Mouse (Mus musculus): ENCODE measurements around the gene Agxt. TPM values are rescaled to one million over a fixed set of nuclear protein-coding genes. Genes with fewer than 3 reads are reported as not detected.
A peak's percentile ranks its signal among the peaks of the same experiment; 100 is the strongest.

The Agxt gene
- total RNA-seq, 1 experiment: not detected

GRCm38 (mm10) chr1:93175849-93176248, 40.8 kb downstream of the Agxt start:
- TF ChIP-seq MAFK (IDR thresholded peaks at IDR 0.05; ENCODE audit: insufficient read depth, low read depth, low read length): no peak
- no peak for TF ChIP-seq CHD2 (IDR thresholded peaks at IDR 0.05; ENCODE audit: low read depth, low read length)
- no peak for TF ChIP-seq HCFC1 (IDR thresholded peaks at IDR 0.05; ENCODE audit: borderline replicate concordance, insufficient read depth, low read length)
- TF ChIP-seq ZC3H11A (IDR thresholded peaks at IDR 0.05; ENCODE audit: borderline replicate concordance, low read depth, low read length): no peak
- no peak for TF ChIP-seq ZNF384 (IDR thresholded peaks at IDR 0.05; ENCODE audit: low read depth, low read length)
- no peaks in the 10 kb centered on the region for H3K9me3 ChIP-seq (ENCODE audit: control insufficient read depth, insufficient read depth, low read depth, low read length)
- H3K4me1 ChIP-seq (ENCODE audit: control insufficient read depth in 2 of 2, insufficient read depth in 2 of 2, low read length in 2 of 2, poor library complexity in 1 of 2): peaks cover 0 to 11% of the 10 kb centered on the region in 2 experiments; a peak in 3 of 4 replicates
- in situ Hi-C loops (cut with MboI; ENCODE audit: low sequenced_read_pairs in 2 of 2, unreplicated experiment in 2 of 2): no loop called here
- H3K9ac ChIP-seq (ENCODE audit: insufficient read depth, low read depth, low read length, poor library complexity, severe bottlenecking): no peak overlapping the region
- no peak overlapping the region for H3K4me3 ChIP-seq (ENCODE audit: insufficient read depth in 1 of 2, low read depth in 1 of 2, low read length in 2 of 2, poor library complexity in 1 of 2, severe bottlenecking in 1 of 2)
- no peak for DNase-seq (ENCODE audit: low read depth, low spot score)
- H3K36me3 ChIP-seq (ENCODE audit: control insufficient read depth, insufficient read depth, low read length, poor library complexity, severe bottlenecking): no peaks in the 10 kb centered on the region
- no peak overlapping the region for H3K27ac ChIP-seq (ENCODE audit: insufficient read depth, low read depth, low read length, poor library complexity, severe bottlenecking)

GRCm38 (mm10) chr1:93176525-93177332, 41.7 kb downstream of the Agxt start:
- H3K36me3 ChIP-seq (ENCODE audit: control insufficient read depth, insufficient read depth, low read length, poor library complexity, severe bottlenecking): no peaks in the 10 kb centered on the region
- H3K4me1 ChIP-seq (ENCODE audit: control insufficient read depth in 2 of 2, insufficient read depth in 2 of 2, low read length in 2 of 2, poor library complexity in 1 of 2): peaks cover 0 to 11% of the 10 kb centered on the region in 2 experiments; a peak in 3 of 4 replicates
- in situ Hi-C loops (cut with MboI; ENCODE audit: low sequenced_read_pairs in 2 of 2, unreplicated experiment in 2 of 2): no loop called here
- H3K9ac ChIP-seq (ENCODE audit: insufficient read depth, low read depth, low read length, poor library complexity, severe bottlenecking): peak overlapping the region; percentile 1; the same call in 1 of the 2 replicates
- DNase-seq (ENCODE audit: low read depth, low spot score): no peak
- no peaks in the 10 kb centered on the region for H3K9me3 ChIP-seq (ENCODE audit: control insufficient read depth, insufficient read depth, low read depth, low read length)
- peak overlapping the region; percentile 40 to 50 for H3K4me3 ChIP-seq (ENCODE audit: insufficient read depth in 1 of 2, low read depth in 1 of 2, low read length in 2 of 2, poor library complexity in 1 of 2, severe bottlenecking in 1 of 2)
- no peak overlapping the region for H3K27ac ChIP-seq (ENCODE audit: insufficient read depth, low read depth, low read length, poor library complexity, severe bottlenecking)
- no peak for TF ChIP-seq ZNF384 (IDR thresholded peaks at IDR 0.05; ENCODE audit: low read depth, low read length)
- no peak for TF ChIP-seq HCFC1 (IDR thresholded peaks at IDR 0.05; ENCODE audit: borderline replicate concordance, insufficient read depth, low read length)
- TF ChIP-seq CHD2 (IDR thresholded peaks at IDR 0.05; ENCODE audit: low read depth, low read length): no peak
- TF ChIP-seq MAFK (IDR thresholded peaks at IDR 0.05; ENCODE audit: insufficient read depth, low read depth, low read length): no peak
- TF ChIP-seq ZC3H11A (IDR thresholded peaks at IDR 0.05; ENCODE audit: borderline replicate concordance, low read depth, low read length): no peak

- Histone ChIP-seq H3K9ac (ENCODE audit: insufficient read depth, low read depth, low read length, poor library complexity, severe bottlenecking) (no peak overlapping the region), H3K4me3 (ENCODE audit: insufficient read depth in 1 of 2, low read depth in 1 of 2, low read length in 2 of 2, poor library complexity in 1 of 2, severe bottlenecking in 1 of 2) (no peak overlapping the region), H3K27ac (ENCODE audit: insufficient read depth, low read depth, low read length, poor library complexity, severe bottlenecking) (no peak overlapping the region), H3K36me3 (ENCODE audit: control insufficient read depth, insufficient read depth, low read length, poor library complexity, severe bottlenecking) (no peaks in the 10 kb centered on the region), H3K9me3 (ENCODE audit: control insufficient read depth, insufficient read depth, low read depth, low read length) (no peaks in the 10 kb centered on the region), H3K4me1 (ENCODE audit: control insufficient read depth in 2 of 2, insufficient read depth in 2 of 2, low read length in 2 of 2, poor library complexity in 1 of 2) (no peaks in the 10 kb centered on the region; a peak in 1 of 4 replicates)
- DNase-seq (ENCODE audit: low read depth, low spot score): no peak
- TF ChIP-seq ZNF384 (IDR thresholded peaks at IDR 0.05; ENCODE audit: low read depth, low read length) (no peak), MAFK (IDR thresholded peaks at IDR 0.05; ENCODE audit: insufficient read depth, low read depth, low read length) (no peak), CHD2 (IDR thresholded peaks at IDR 0.05; ENCODE audit: low read depth, low read length) (no peak), ZC3H11A (IDR thresholded peaks at IDR 0.05; ENCODE audit: borderline replicate concordance, low read depth, low read length) (no peak), HCFC1 (IDR thresholded peaks at IDR 0.05; ENCODE audit: borderline replicate concordance, insufficient read depth, low read length) (no peak)
- in situ Hi-C loops (cut with MboI; ENCODE audit: low sequenced_read_pairs in 2 of 2, unreplicated experiment in 2 of 2): no loop called here
These were observed 47.2 kb downstream of the Agxt start for GRCm38 (mm10) chr1:93182281-93182680.

- in situ Hi-C loops (cut with MboI; ENCODE audit: low sequenced_read_pairs in 2 of 2, unreplicated experiment in 2 of 2): no loop called here
- no peak overlapping the region for H3K27ac ChIP-seq (ENCODE audit: insufficient read depth, low read depth, low read length, poor library complexity, severe bottlenecking)
- no peak overlapping the region for H3K9ac ChIP-seq (ENCODE audit: insufficient read depth, low read depth, low read length, poor library complexity, severe bottlenecking)
- TF ChIP-seq ZNF384 (IDR thresholded peaks at IDR 0.05; ENCODE audit: low read depth, low read length) (no peak), MAFK (IDR thresholded peaks at IDR 0.05; ENCODE audit: insufficient read depth, low read depth, low read length) (no peak), ZC3H11A (IDR thresholded peaks at IDR 0.05; ENCODE audit: borderline replicate concordance, low read depth, low read length) (no peak), CHD2 (IDR thresholded peaks at IDR 0.05; ENCODE audit: low read depth, low read length) (no peak)
- H3K4me3 ChIP-seq (ENCODE audit: insufficient read depth in 1 of 2, low read depth in 1 of 2, low read length in 2 of 2, poor library complexity in 1 of 2, severe bottlenecking in 1 of 2): no peak overlapping the region
- DNase-seq (ENCODE audit: low read depth, low spot score): no peak
- no peaks in the 10 kb centered on the region for H3K9me3 ChIP-seq (ENCODE audit: control insufficient read depth, insufficient read depth, low read depth, low read length)
- no peaks in the 10 kb centered on the region; a peak in 1 of 4 replicates for H3K4me1 ChIP-seq (ENCODE audit: control insufficient read depth in 2 of 2, insufficient read depth in 2 of 2, low read length in 2 of 2, poor library complexity in 1 of 2)
- no peaks in the 10 kb centered on the region for H3K36me3 ChIP-seq (ENCODE audit: control insufficient read depth, insufficient read depth, low read length, poor library complexity, severe bottlenecking)
These were observed 49.2 kb downstream of the Agxt start for GRCm38 (mm10) chr1:93184071-93184828.
